Mouse (Mus musculus) Muller cell, postnatal 12 days (primary cell): ENCODE data around the gene Ddx52.

Experiments used
- DNase-seq: peaks from one replicate; pipeline ENCODE4 v3.0.0-alpha.2; 2015; ENCODE audit errors: inconsistent ontology term

Ddx52 gene

GRCm38 (mm10) chr11:83968205-83968575, 26.3 kb downstream of the Ddx52 start:
- DNase-seq, result no peak

DNA sequence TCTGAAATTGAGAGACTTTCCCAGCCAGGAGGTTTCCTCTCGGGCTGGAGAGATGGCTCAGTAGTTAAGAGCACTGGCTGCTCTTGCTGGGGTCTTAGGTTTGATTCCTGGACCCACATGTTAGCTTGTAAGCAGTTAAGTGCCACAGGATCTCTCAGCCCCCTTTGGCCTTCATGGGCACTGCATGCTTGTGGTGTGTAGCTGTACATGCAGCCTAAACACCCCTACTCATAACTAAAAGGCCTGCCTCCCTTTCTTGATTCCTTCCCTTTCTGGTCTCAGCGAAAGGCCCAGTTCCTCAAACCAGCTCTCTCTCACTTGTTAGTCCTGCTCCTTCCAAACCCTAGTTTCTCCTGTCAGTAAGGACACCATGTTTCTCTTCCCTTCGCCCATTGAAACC, 27.2 kb downstream of the Ddx52 start:
- no peak for DNase-seq

DNA sequence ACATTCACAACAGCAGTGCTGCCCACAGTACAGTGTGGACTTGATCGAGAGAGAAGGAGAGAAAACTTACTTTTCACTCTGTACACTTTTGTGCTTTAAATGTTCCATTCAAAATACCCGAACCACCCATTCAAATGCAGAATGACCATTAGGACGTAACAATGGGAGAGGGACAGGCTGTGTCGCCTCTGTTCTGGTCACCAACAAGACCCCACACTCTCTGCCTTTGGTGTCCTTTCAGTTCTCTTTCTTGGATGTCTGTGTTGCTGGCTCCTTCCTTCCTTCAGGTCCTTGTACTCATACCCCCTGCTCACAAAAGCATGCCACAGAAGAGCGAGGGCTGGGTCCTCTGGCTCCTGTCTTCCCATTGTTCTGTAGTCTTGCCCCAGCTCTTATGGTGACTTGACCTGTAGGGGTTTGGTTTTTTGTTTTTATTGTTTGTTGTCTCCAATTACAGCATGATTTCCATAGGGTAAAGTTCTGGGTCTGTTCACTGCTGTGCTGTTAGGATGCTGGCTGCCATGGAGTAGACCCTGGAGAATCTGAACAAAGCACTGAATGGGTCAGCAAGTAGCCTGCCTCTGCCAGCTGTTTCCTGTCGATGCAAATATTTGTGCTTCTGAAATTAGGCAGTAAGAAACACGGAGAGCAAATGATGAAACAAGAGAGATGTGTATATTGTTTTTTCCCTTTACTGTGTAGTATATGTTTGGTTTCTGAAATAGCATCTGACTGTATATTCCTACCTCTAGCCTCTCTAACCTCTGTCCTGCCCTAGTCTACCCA, 32.9 kb downstream of the Ddx52 start:
- DNase-seq, result no peak

GRCm38 (mm10) chr11:83975488-83975887, 33.6 kb downstream of the Ddx52 start:
- DNase-seq, result no peak

DNA sequence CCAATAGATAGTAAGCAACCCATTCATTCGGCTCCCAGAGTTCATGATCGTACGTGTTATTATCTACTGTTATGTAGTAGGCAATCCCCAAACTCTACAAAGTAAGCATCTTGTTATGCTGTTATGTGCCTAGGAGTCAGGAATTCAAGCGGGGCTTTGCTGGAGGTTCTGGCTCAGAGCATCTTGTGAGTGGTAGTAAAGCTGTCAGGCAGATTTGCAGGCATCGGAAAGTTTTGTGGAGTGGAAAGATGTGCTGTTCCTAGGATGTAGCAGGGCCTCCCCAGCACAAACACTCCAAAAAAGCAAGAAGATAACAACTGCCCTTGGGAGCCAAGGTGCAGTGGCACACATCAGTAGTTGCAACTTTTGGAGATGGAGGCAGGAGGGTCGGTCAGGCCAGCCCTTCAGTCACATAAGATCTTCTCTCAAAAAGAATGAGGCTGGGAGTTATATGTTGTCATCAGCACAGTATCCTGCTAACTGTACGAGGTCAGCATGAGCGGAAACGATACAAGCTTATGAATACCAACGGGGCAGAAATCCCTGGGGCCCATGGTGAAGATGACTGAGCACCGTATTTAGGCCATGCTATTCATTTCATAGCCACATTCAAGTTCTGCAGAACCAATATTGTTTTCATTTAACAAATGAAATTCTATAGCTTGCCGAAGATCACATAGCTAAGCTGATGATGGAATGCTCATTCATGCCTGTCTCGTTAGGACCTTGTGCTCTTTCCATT, 34.5 kb downstream of the Ddx52 start:
- DNase-seq, result no peak

DNA sequence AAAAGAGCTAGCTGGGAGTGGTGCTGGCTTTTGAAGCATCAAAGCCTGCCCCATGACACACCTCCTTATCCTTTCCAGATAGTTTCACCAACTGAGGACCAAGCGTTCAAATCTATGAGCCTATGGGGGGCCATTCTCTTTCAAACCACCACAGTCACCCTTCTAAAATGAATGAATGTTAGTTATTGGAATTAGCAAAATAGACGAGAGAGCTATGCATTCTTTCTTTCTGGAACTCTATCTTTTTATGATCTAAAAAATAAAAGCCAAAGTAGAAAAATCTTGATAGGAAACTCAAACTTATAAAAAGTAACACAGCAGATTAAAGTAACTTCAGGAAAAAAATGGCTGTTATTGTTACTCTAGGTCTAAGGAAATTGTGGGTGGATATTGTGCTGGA, 35.9 kb downstream of the Ddx52 start:
- no peak for DNase-seq

DNA sequence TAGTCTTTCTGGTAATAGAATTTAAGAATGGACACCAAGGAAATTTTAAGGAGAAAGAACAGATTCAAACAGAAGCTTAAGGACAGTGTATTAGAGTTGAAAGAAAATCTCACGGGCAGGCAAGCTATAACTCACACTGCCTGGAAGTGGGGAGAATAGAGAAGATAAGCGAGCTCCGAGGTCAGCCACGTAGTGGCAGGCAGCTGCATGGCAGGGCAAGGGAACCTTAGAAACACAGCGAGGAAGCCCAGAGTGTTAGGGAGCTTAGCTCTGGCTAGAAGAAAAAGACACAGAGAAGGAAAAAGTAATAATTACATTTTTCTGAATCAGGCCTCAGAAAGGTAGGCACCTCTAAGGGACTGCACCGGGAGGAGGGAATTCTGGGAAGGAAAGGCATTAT, 38.1 kb downstream of the Ddx52 start:
- no peak for DNase-seq

DNA sequence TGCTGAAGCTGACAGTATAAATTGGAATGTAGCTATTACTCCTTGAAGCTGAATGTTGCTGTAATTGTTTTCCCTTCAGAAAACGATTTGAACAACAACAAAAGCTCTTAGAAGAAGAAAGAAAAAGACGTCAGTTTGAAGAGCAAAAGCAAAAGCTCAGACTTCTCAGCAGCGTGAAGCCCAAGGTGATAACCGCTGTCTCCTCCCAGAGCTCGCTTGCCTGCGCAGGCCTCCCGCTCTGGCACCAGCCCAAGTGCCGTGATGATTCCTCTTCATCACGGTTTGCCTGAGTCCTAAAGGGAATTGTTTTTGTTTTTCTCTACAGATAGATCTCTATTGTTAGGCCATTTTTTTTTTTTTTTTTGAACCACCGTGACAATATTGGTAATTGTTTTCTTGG, 39.5 kb downstream of the Ddx52 start:
- DNase-seq, result no peak

GRCm38 (mm10) chr11:83991701-83992100, 49.8 kb downstream of the Ddx52 start:
- peak; percentile 50 for DNase-seq

DNA sequence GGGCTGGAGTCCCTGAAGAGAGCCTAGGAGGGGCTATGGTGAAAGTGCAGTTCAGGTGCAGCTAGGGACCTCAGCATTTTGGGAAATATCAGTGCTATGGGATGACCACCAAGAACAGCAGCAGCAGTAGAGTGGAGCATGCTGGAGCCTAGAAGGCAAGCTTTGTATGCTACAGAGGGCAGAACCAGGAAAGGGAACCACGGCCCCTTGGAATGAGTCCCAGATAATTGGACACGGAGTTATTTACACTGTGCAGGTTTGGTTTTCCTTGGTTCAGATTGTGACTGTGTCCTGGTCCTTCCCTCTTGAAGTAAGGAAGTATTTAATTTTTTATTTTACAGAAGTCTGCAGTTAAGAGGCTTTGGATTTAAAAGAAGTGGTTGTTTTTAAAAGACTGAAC, 51.6 kb downstream of the Ddx52 start:
- no peak for DNase-seq

DNA sequence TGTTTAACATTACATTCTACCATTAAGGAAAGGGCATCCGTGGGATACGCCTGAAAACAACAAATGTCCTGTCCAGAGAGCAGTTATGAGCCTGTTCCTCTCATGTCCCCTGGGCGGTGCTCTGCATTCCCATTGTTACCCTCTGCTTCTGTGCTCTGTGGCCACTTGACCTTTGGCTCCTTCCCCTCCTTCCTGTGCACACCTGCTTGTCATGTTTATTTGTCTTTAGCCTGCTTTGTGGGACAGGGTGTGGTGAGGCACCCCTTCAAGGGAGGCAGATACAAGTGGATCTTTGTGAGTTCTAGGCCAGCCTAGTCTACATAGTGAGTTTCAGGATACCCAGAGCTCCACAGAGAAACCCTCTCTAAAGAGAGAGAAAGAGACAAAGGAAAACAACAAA, 52.6 kb downstream of the Ddx52 start:
- no peak for DNase-seq

DNA sequence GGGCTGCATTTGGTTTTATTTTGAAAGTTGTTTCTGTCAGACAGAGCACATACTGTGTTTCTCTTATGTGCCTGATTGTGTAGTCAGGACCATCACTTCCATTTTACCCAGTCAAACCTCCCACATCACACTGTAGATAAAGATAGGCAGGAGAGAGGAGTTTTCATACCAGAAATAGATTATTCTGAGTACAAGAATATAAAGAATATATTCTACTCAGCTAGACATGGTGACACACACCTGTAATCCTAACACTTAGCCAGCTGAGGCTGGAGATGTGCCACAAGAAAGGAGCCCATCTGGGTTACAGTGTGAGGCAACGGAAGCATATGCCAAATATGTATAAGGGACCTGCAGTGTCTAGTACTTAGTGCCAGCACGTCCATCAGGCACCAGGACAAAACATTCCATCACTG, 53.7 kb downstream of the Ddx52 start:
- no peak for DNase-seq

DNA sequence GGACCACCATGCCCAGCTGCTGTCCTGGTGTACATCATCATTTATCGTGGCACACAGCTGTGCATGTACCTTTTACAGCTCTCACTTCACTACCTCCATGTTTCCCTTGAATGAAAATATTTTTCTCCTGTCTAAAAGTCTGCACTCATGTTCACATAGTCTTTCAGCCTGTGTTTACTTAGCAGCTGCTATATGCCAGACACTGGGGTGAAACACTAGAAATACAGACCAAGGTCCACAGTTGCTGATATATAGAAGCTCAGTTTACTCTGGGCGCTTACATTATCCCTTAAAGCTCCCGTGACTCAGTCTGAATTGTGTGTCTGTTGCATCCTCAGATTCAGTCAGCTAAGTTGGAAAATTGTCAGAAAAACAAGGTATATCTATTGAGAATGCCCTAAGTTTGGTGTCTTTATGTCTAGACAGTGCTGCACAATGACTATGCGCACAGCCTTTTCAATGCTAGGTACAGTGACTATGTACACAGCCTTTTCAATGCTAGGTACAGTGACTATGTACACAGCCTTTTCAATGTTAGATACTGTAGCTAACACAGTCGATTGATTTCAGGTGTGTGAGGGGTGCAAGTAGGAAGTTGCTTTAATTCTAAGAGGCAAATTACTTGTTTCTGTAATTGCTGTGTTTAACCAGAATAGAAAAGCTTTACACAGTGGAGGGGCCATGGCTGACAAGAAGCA, 55.5 kb downstream of the Ddx52 start:
- DNase-seq, result no peak

- no peak for DNase-seq
These were observed 57.1 kb downstream of the Ddx52 start for GRCm38 (mm10) chr11:83998993-83999392.

GRCm38 (mm10) chr11:83999411-83999915, 57.6 kb downstream of the Ddx52 start:
- no peak for DNase-seq

DNA sequence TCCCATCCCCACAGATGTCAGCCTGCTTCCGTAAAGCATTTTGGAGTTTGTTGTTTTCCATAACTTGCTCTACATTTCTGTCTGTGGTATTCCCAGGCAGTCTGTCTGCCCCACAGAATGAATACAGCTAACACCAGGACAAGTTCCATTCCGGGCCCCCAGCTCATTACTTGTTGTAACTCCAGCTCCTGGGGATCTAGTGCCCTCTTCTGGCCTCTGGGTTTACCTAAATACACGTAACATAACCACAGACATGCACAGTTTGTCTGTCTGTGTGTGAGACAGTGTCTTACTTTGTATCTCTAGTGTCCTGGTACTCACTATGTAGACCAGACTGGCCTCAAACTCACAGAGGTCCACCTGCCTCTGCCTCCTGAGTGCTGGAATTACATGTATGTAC, 59.4 kb downstream of the Ddx52 start:
- DNase-seq, result no peak

- no peak for DNase-seq
These were observed 62.1 kb downstream of the Ddx52 start for GRCm38 (mm10) chr11:84003986-84004385.

DNA sequence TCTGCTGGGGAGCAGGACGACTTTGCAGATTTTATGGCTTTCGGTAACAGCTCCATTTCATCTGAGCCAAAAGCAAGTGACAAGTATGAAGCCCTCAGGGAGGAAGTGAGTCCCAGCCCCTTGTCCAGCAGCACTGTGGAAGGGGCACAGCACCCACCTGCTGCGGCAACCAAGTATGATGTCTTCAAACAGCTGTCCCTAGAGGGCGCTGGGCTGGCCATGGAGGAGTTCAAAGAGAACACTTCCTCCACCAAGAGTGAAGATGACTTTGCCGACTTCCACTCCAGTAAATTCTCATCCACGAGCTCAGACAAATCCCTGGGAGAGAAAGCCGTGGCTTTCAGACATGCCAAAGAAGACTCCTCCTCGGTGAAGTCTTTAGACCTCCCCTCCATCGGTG, 67.1 kb downstream of the Ddx52 start:
- DNase-seq, result no peak

DNA sequence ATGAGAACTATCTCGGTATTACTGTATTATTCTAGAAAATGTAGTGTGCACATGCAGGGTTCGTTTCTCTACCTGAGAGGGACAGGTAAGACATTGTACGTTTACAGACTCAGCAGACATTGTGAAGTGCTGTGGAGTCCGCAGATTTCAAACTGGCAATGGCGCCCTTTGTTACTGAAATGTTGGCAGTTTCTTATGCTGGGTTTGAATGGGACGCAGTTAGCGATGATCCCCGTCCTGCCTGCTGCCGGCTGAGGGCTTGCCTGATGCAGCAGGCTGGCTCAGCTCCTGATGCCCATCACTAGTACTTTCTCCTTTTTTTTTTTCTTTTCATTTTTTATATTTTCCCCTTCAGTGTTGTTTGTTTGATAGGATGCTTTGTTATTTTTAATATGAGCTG, 68.5 kb downstream of the Ddx52 start:
- DNase-seq, result no peak

DNA sequence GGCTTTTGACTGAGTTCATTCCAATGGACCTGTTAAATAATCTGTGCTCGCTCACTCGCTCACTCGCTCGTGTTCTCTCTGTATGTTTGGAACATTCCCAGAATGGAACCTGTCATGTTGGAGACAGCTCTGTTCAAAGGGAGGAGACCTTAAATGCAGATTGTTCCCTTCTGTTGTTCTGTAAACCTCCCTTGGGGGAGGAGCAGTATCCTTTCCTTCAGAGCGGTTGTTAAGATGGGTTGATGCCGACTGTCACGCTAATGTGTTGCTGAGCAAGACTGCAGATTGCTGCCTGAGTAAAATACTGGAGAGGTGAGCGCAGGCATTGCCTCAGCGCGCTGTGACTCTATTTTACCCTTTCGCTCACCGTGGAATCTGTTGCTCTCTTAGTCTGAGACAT, 69.2 kb downstream of the Ddx52 start:
- DNase-seq, result no peak

DNA sequence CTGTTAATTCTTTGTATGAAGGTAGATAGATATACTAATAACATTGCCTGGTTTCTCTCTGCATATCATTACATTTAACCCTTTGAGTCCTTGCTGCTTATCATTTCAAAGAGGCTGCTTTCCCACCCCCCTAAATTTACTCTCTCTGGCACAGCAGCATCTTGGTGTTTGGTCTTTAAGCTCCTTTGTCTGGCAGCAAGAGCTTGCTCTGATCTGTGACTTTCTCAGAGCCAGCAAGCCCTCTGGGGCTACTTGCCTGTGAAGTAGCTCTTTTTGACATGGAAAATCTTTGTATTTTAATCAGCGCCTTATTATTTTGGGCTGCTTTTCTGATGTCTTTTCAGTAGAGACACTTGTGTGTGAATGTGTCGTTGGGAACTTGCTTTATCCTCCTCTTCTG, 69.7 kb downstream of the Ddx52 start:
- no peak for DNase-seq
